Mouse (Mus musculus): ENCODE data around the gene Tmem256. TPM values are rescaled to one million over a fixed set of nuclear protein-coding genes. Genes with fewer than 3 reads are reported as not detected.
"Not testable (repeated sequence)": the region's sequence is repeated elsewhere in the genome, so short reads cannot be mapped to it uniquely, and the experiment has no call there.

Gene Tmem256
- polyA plus RNA-seq, 1 experiment from 2014 or later, result 416 TPM

DNA sequence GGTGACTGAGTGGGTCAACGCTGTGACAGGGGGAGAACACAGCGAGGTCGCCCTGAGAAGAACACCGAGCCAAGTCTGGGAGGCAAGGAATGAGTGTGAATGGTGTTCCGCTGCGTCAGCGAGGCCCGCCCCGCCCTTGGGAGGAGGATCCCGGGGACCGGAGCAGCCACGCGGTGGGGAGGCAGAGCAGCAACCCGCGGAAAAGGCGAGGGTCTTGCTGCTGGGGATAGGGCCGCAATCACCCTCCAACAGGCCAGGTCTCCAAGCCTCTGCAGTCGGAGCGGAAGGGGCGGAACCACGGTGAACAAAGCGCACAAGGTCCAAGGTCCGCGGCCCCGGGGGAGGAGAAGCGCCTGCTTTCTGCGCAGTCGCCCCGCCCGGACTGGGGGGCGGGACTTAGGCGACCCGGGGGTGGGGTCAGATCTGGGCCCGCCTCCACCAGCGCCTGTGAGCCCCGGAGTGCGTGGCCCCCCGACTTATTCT is 7.9 kb downstream of the Tmem256 start, which contains the start of gene Plscr3:
TSS of gene Plscr3 (plus strand) at position 179 of the 483 bp plus-strand sequence.
- Histone ChIP-seq H3K4me3 (peak within 1 kb of the TSS; percentile 73), H3K9me3 (no peaks in the 10 kb centered on the region), H3K27me3 (no peaks in the 10 kb centered on the region), H3K4me1 (replicated peaks) (peaks cover 49% of the 10 kb centered on the region), H3K9ac (peak within 1 kb of the TSS; percentile 92), H3K4me2 (peak within 1 kb of the TSS; percentile 95), H3K27ac (replicated peaks) (peak within 1 kb of the TSS; percentile 98), H3K36me3 (peaks cover 32% of the 10 kb centered on the region)
- peak; percentile 92 for ATAC-seq (ENCODE audit: low read depth)
- under 1% methylated on average over 36 of the region's 38 CpGs for WGBS

- Histone ChIP-seq H3K9me3 (no peaks in the 10 kb centered on the region), H3K4me3 (peak overlapping the region; percentile 73), H3K36me3 (peaks cover 40% of the 10 kb centered on the region), H3K27ac (replicated peaks) (peak overlapping the region; percentile 98), H3K9ac (peak overlapping the region; percentile 92), H3K27me3 (no peaks in the 10 kb centered on the region), H3K4me2 (peak overlapping the region; percentile 95), H3K4me1 (replicated peaks) (peaks cover 49% of the 10 kb centered on the region)
- ATAC-seq (ENCODE audit: low read depth), result peak; percentile 61
- 11% methylated on average over 37 of the region's 37 CpGs for WGBS
These were observed 8.7 kb downstream of the Tmem256 start for GRCm38 (mm10) chr11:69846738-69847688.

- 96% methylated on average over 6 of the region's 6 CpGs for WGBS
- no peaks in the 10 kb centered on the region for H3K9me3 ChIP-seq
- H3K4me1 ChIP-seq (replicated peaks), result peaks cover 53% of the 10 kb centered on the region
- ATAC-seq (ENCODE audit: low read depth), result no peak
- peak overlapping the region; percentile 73 for H3K4me3 ChIP-seq
- H3K4me2 ChIP-seq, result peak overlapping the region; percentile 95
- peak overlapping the region; percentile 92 for H3K9ac ChIP-seq
- no peaks in the 10 kb centered on the region for H3K27me3 ChIP-seq
- peaks cover 48% of the 10 kb centered on the region for H3K36me3 ChIP-seq
- no peak overlapping the region; the same call in 1 of the 2 replicates for H3K27ac ChIP-seq (replicated peaks)
These were observed 9.7 kb downstream of the Tmem256 start for GRCm38 (mm10) chr11:69848021-69848420.

DNA sequence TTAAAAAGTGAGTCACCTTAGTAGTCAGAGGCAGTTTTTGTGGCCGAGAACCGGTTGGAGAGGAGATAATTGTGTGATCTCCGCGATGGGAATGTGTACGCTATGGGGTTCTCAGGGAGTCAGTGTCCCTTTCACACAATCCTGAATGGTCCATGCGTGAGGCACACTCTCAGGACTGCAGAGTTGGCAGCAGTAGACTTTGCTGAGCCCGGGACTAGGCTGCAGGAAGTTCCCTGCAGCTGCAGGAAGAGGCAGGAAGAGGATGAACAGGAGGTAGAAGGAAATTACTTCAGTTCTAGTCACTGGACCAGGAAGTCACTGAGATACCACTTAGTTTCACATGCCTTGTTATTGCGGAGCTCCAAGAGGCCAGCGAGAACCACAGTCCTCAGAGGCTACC is 10.8 kb downstream of the Tmem256 start:
- ATAC-seq (ENCODE audit: low read depth), result no peak
- no peak overlapping the region for H3K4me3 ChIP-seq
- WGBS, result 91% methylated on average over 9 of the region's 9 CpGs
- no peak overlapping the region for H3K9ac ChIP-seq
- H3K4me1 ChIP-seq (replicated peaks), result peaks cover 58% of the 10 kb centered on the region
- no peaks in the 10 kb centered on the region for H3K9me3 ChIP-seq
- H3K27me3 ChIP-seq, result no peaks in the 10 kb centered on the region
- no peak overlapping the region for H3K27ac ChIP-seq (replicated peaks)
- H3K4me2 ChIP-seq, result no peak overlapping the region
- H3K36me3 ChIP-seq, result peaks cover 48% of the 10 kb centered on the region

- Histone ChIP-seq H3K4me1 (replicated peaks) (peaks cover 58% of the 10 kb centered on the region), H3K27ac (replicated peaks) (no peak overlapping the region), H3K9me3 (no peaks in the 10 kb centered on the region), H3K9ac (no peak overlapping the region), H3K36me3 (peaks cover 48% of the 10 kb centered on the region), H3K4me2 (no peak overlapping the region), H3K4me3 (no peak overlapping the region), H3K27me3 (no peaks in the 10 kb centered on the region)
- 95% methylated on average over 15 of the region's 15 CpGs for WGBS
- ATAC-seq (ENCODE audit: low read depth), result no peak
These were observed 11.6 kb downstream of the Tmem256 start for GRCm38 (mm10) chr11:69849884-69850283.

DNA sequence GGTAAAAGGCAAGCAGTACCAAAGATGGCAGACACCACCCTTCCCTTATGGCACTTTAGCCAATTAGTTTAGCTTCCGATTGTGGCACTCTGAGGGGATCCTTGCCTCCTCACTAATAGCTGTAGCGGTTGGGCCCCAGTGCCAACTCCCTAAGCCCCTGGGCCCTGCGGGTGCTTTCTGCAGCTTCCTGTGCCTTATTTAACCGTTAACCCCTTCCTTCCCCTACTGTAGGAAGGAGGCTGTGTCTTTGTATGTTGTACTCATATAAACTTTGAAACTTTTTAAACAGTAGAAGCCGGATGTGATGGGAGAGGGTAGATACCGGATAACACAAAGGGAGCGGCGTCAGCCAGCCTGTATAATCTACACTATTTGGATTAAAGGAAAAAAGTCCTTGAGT is 12.4 kb downstream of the Tmem256 start:
- Histone ChIP-seq H3K4me3 (no peak overlapping the region), H3K36me3 (peaks cover 48% of the 10 kb centered on the region), H3K27ac (replicated peaks) (no peak overlapping the region), H3K9me3 (no peaks in the 10 kb centered on the region), H3K4me2 (no peak overlapping the region), H3K4me1 (replicated peaks) (peaks cover 55% of the 10 kb centered on the region), H3K27me3 (no peaks in the 10 kb centered on the region), H3K9ac (no peak overlapping the region)
- WGBS, result 70% methylated on average over 8 of the region's 8 CpGs
- no peak for ATAC-seq (ENCODE audit: low read depth)

DNA sequence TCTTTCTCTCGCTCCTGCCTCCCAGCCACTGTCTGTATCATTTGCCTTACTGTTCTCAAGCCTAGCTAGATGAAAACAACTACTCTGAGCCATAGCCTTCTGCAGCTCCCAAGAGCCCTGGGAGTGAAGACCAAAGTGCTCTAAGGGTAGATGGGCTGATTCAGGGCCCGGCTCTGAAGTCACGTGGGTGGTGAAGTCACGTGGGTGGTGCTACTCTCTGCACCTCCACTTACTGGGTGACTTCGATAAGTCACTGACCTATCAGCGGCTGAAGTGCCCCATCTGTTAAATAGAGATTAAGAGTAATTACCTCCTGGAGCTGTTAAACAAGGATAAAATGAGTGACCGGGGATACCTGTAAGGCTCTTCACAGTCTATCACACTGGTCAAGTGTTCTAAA is 15.7 kb downstream of the Tmem256 start:
- Histone ChIP-seq H3K27me3 (peaks cover 20% of the 10 kb centered on the region), H3K4me2 (no peak overlapping the region), H3K4me1 (replicated peaks) (peaks cover 29% of the 10 kb centered on the region), H3K27ac (replicated peaks) (no peak overlapping the region), H3K9me3 (no peaks in the 10 kb centered on the region), H3K9ac (no peak overlapping the region), H3K36me3 (peaks cover 37% of the 10 kb centered on the region), H3K4me3 (no peak overlapping the region)
- no peak for ATAC-seq (ENCODE audit: low read depth)
- 82% methylated on average over 7 of the region's 7 CpGs for WGBS

DNA sequence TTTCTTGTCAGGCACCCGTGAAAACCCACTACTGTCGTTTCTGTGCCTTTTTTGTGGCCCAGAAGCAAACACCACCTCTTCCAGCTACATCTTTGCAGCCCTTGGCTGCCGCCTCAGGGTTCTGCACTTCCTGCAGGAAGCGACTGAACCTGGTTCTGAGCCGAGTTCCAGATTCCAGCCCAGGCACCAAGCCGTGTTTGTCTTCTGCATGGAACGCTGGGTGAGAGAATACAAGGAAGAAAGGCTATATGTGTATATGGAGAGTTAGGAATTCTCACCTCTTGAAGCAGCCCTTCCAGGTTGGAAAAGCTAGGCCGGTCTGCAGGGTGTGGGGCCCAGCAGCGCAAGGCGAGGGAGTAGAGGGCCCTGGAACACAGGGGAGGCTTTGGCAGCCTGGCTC is 16.4 kb downstream of the Tmem256 start:
- H3K4me2 ChIP-seq, result no peak overlapping the region
- peaks cover 31% of the 10 kb centered on the region for H3K36me3 ChIP-seq
- H3K9ac ChIP-seq, result no peak overlapping the region
- no peak overlapping the region for H3K4me3 ChIP-seq
- ATAC-seq (ENCODE audit: low read depth), result no peak
- no peaks in the 10 kb centered on the region for H3K9me3 ChIP-seq
- H3K4me1 ChIP-seq (replicated peaks), result peaks cover 25% of the 10 kb centered on the region
- 89% methylated on average over 10 of the region's 10 CpGs for WGBS
- no peak overlapping the region for H3K27ac ChIP-seq (replicated peaks)
- peaks cover 26% of the 10 kb centered on the region for H3K27me3 ChIP-seq

GRCm38 (mm10) chr11:69855347-69855746 is 17.0 kb downstream of the Tmem256 start:
- peaks cover 24% of the 10 kb centered on the region for H3K36me3 ChIP-seq

GRCm38 (mm10) chr11:69858113-69858998 is 20.0 kb downstream of the Tmem256 start, which contains the start of gene Tnk1:
TSS of gene Tnk1 (minus strand) at chr11:69858730.
- peaks cover 31% of the 10 kb centered on the region for H3K27me3 ChIP-seq
- no peak within 1 kb of the TSS for H3K27ac ChIP-seq (replicated peaks)
- 19% methylated on average over 30 of the region's 30 CpGs for WGBS
- H3K4me1 ChIP-seq (replicated peaks), result peaks cover 7% of the 10 kb centered on the region
- H3K36me3 ChIP-seq, result no peaks in the 10 kb centered on the region
- H3K4me3 ChIP-seq, result no peak within 1 kb of the TSS
- ATAC-seq (ENCODE audit: low read depth), result no peak
- H3K9ac ChIP-seq, result no peak within 1 kb of the TSS
- no peaks in the 10 kb centered on the region for H3K9me3 ChIP-seq
- H3K4me2 ChIP-seq, result no peak within 1 kb of the TSS

More at GRCm38 (mm10) chr11:69855347-69855746, 17.0 kb downstream of the Tmem256 start:
- WGBS, result 23% methylated on average over 16 of the region's 16 CpGs
- peaks cover 18% of the 10 kb centered on the region for H3K4me1 ChIP-seq (replicated peaks)
- H3K4me3 ChIP-seq, result no peak overlapping the region
- peak; percentile 60; the same call in 1 of the 2 replicates for ATAC-seq (ENCODE audit: low read depth)
- no peak overlapping the region for H3K27ac ChIP-seq (replicated peaks)
- no peak overlapping the region for H3K9ac ChIP-seq
- H3K4me2 ChIP-seq, result 0 out of 2 replicates have a peak overlapping the region, but pooled peaks have one; percentile 7
- H3K9me3 ChIP-seq, result no peaks in the 10 kb centered on the region
- H3K27me3 ChIP-seq, result peaks cover 31% of the 10 kb centered on the region

- not testable (repeated sequence) for H3K4me2 ChIP-seq; H3K4me3 ChIP-seq; H3K27ac ChIP-seq (replicated peaks); H3K4me1 ChIP-seq (replicated peaks); H3K9ac ChIP-seq; H3K9me3 ChIP-seq; ATAC-seq (ENCODE audit: low read depth); H3K36me3 ChIP-seq
- 79% methylated on average over 3 of the region's 3 CpGs for WGBS
- H3K27me3 ChIP-seq, result peaks cover 13% of the 10 kb centered on the region
These were observed 25.4 kb downstream of the Tmem256 start for GRCm38 (mm10) chr11:69863729-69864128.

All from neural tube, embryonic 13.5 days (tissue).